Mouse (Mus musculus) lung, postnatal 36 days (tissue): ENCODE data around the gene Slc15a2.

Source experiments
- DNase-seq: peaks from one replicate; pipeline ENCODE4 v3.0.0; 2022; ENCODE audit warnings: mixed read lengths

The Slc15a2 gene

GRCm38 (mm10) chr16:36747767-36748166, 37.0 kb downstream of the Slc15a2 start:
- DNase-seq, result no peak

- peak; percentile 52 for DNase-seq
Measured at GRCm38 (mm10) chr16:36747068-36747467, 37.7 kb downstream of the Slc15a2 start.

GRCm38 (mm10) chr16:36743580-36743979, 41.2 kb downstream of the Slc15a2 start:
- DNase-seq, result no peak

GRCm38 (mm10) chr16:36739404-36739930, 45.3 kb downstream of the Slc15a2 start:
- no peak for DNase-seq

GRCm38 (mm10) chr16:36735421-36735820, 49.3 kb downstream of the Slc15a2 start:
- DNase-seq, result peak; percentile 77

- no peak for DNase-seq
Measured at GRCm38 (mm10) chr16:36733827-36734226, 50.9 kb downstream of the Slc15a2 start.

- DNase-seq, result no peak
Measured at GRCm38 (mm10) chr16:36732572-36732971, 52.2 kb downstream of the Slc15a2 start.

GRCm38 (mm10) chr16:36728959-36729358, 55.8 kb downstream of the Slc15a2 start:
- DNase-seq, result no peak

GRCm38 (mm10) chr16:36723880-36724443, 60.8 kb downstream of the Slc15a2 start:
- peak; percentile 42 for DNase-seq

GRCm38 (mm10) chr16:36722739-36723138, 62.0 kb downstream of the Slc15a2 start:
- no peak for DNase-seq

GRCm38 (mm10) chr16:36720194-36721055, 64.3 kb downstream of the Slc15a2 start:
- no peak for DNase-seq

GRCm38 (mm10) chr16:36718637-36719036, 66.1 kb downstream of the Slc15a2 start:
- no peak for DNase-seq

GRCm38 (mm10) chr16:36717481-36717880, 67.3 kb downstream of the Slc15a2 start:
- DNase-seq, result peak; percentile 5

GRCm38 (mm10) chr16:36711760-36712159, 73.0 kb downstream of the Slc15a2 start:
- DNase-seq, result peak; percentile 54

- DNase-seq, result peak; percentile 40
Measured at GRCm38 (mm10) chr16:36710794-36711193, 74.0 kb downstream of the Slc15a2 start.

GRCm38 (mm10) chr16:36709405-36709804, 75.4 kb downstream of the Slc15a2 start:
- DNase-seq, result peak; percentile 15

GRCm38 (mm10) chr16:36708751-36709150, 76.0 kb downstream of the Slc15a2 start:
- peak; percentile 8 for DNase-seq

GRCm38 (mm10) chr16:36707702-36708423, 76.9 kb downstream of the Slc15a2 start:
- DNase-seq, result no peak

- no peak for DNase-seq
Measured at GRCm38 (mm10) chr16:36700484-36700883, 84.3 kb downstream of the Slc15a2 start.
